Mouse (Mus musculus): ENCODE measurements around the gene Oprm1.
"Not testable (repeated sequence)": the region's sequence is repeated elsewhere in the genome, so short reads cannot be mapped to it uniquely, and the experiment has no call there.

Gene Oprm1

DNA sequence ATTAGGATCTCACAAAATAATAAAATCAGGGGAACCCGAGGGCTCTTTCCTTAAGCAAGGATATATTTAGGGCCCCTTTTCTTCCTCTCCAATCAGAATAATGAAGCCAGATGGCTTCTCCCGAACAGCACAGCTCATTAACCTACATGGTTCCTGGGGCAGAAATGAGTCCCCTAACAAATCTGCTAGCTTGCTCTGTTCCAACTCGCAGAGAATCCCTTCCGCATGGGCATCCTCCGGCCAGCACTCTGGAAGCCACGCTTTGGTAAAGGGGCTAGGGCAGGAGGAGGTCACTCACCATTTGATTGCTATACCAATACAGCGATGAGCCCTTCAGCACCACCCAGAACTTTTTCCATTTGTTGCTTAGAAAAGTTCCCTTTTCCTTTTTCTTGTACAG, 220.9 kb downstream of the Oprm1 start:
- no peak for DNase-seq (ENCODE audit: low spot score)

DNA sequence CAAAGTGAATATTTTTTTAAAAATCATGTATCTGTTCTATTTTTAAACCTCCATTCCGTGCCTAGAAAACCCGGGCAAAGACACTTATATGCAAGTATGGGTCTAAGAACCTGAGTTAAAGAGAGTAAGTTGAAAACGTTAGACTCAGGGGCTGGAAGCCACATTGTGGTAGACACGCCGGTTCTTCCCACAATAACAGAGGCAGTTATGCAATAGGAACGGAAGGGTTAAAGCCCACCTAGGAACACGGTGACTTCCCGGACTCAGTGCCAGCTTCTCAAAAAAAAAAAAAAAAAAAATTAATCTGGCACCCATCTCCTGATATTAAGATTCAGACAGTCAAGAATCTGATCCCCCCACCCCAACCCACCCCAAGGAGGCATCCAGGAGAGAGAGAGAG, 221.5 kb downstream of the Oprm1 start:
- DNase-seq (ENCODE audit: low spot score), result no peak

DNA sequence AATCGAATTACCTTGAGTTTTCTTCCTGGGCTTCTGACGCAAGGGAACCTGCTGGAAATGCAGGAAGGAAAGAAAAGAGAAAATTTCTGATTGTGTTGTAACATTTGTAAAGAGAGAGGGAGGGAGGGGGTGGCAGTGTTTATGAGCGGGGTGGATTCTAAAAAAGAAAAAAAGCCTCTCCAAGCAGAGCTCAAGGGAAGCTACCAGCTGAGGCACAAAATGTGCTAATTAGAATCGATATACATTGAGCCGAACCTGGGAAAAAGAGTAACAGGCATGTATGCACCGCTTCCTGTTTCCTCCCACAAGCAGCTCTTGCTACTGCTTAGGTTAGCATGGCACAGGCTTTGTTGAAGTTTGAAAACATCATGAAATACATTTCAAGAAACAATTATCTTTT, 221.9 kb downstream of the Oprm1 start:
- DNase-seq (ENCODE audit: low spot score), result no peak

DNA sequence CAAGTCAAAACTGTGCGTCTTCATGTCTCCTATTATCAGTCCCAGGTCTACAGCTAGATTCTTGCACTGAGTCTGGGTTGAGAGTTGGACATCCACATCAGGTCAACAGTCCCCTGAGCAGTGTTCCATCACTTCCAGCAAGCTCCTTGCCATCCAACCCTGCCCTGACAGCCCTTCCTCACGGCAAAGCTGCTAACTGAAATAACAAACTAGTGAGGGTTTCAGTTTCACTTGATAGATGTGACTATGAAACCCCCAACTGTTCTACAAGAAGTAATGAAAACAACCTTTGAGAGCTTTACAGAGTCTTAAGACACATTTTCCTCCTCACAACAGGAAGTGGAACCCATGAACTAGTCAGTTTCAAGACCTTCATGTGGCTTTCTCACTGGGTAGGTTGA, 224.4 kb downstream of the Oprm1 start:
- DNase-seq (ENCODE audit: low spot score), result no peak

DNA sequence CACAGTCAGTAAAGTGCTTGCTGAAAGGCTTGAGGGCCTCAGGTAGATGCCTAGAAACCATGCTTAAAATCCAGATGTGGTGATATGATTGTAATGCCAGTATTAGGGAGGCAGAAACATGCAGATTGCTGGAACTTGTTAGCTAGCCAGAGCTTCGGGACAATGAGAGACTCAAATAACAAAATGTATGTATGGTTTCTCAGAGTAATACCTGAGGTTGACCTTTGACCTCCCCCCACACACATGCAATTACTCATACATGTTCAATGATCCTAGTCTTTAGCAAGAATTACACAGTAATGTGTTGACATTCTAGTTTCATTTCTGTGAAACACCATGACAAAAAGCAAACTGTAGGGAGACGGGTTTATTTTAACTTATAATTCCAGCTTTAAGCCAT, 225.1 kb downstream of the Oprm1 start:
- DNase-seq (ENCODE audit: low spot score), result no peak

DNA sequence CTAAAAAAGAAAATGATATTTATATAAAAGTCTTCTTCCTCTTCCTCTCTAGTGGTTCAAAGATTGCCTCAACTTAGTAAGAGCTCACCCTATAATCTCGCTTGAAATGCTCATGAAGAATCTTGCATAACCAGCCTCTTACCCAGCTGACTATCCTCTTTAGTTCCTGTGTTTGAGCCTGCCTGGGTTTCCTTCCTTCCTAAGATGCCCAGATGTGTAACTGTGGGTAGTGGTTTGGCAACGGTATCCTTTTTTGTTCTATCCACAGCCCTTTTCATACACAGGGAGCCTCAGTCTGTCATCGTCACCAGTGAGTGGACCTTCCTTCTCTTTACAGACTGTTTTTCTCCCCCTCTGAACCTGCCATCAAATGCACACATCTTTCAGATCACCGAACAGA, 227.9 kb downstream of the Oprm1 start:
- DNase-seq (ENCODE audit: low spot score), result no peak

DNA sequence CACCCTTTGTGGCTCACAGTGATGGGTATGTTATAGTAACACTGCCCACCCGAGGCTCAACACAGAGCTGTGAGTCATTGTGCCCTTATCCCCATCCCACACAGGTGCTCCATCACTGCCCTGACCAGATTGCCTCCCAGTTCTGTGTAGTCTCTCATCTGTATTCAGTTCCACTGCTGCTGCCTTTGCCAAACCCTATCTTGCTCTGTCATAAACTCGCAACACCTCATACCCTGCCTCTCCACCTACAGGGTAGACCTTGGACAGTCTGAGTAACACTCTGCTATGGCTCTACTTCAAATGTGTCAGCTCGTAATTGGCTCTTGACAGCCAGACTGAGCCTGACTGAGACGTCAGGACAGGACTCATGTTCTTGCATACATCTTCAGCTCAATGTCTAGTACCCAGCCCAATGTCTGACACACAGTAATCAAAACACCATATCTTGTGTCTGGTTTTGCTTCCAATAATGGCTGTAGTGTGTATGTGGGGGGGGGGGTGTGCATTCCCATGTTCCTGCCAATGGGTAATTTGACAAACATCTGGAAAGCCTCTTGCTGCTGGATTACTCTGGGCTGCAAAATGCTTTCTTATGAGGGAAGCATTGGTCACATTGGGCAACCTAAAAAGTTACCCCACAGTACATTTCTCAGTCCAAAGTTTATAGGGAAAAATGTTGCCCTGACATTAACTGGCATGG, 229.2 kb downstream of the Oprm1 start:
- no peak for DNase-seq (ENCODE audit: low spot score)

DNA sequence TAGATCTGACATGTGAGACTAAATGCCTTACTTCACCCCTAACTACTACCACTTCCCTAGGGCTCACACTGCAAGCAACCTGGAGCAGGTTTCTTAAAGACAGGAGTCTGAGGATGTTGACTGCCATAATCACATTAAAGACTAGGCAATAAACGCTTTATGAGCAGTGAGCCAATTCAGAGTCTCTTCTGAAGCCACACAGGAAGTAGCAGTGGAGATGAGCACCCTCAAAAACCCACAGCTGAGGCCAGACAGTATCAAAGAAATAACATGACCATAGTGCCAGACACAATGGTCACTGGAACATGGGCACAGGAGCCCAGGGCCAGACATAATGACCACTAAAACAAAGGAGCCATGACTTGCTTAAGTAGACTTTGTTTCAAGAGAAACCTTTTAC, 230.2 kb downstream of the Oprm1 start:
- no peak for DNase-seq (ENCODE audit: low spot score)

DNA sequence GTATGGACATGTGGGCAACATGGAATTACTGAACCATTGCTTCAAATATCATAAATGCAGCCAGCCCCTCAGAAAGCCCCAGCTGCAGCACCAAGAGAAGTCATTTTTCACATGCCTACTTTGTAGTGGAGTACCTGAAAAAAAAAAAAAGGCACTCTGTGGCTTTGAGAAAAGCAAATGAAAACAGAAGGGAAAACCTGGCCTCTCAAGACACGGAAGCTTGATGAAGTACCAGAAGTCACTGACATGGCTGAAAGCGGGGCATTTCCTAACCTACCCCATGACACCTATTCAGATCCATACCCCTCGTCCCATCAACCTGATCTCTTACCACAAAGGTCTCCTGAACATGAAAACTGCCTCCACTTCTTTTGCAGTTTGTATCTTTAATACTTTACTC, 238.6 kb downstream of the Oprm1 start:
- no peak for DNase-seq (ENCODE audit: low spot score)

DNA sequence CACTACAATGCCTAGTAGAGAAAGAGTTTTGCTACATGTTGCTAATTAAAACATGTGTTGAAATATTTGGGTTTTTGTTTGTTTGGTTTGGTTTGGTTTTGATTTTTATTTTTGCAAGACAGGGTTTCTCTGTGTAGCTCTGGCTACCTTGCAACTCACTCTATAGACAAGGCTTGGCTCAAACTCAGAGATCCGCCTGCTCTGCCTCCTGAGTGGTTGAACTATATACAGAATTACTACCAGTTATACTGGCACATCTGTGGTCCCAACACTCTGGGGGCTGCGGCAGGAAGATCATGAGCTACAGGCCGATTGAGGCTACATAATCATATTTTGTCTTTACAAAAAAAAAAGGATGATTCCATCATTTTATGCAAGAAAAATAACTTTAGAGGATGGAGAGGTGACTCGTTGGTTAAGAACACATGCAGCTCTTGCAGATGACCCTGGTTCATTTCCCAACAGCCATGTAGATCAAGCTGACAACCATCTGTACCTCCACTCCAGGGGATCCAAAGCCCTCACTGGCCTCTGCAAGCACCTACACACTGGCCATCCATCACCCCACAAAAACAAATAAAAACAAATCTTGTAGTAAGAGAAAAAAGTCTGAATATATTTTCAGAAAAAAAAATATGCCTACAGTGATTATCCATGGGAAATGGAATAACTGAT, 240.4 kb downstream of the Oprm1 start:
- DNase-seq (ENCODE audit: low spot score), result no peak

DNA sequence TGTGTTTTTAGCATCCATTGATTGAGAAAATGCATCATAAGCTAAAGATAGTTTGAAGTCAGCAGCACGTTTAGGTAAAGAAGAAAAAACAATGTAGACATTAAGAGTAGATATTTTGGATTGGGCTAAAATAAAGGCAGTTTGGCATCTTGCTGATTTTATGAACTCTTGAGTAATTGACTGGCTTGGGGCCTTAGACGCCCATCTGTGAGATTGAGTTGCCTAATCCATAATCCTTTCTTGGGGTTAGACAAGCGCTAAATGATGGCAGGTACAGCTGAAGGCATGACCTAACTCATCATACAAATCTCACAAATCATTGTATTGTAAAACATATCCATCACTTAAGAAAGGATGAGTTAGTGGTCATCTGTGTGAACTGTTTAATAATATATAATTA, 241.0 kb downstream of the Oprm1 start:
- DNase-seq (ENCODE audit: low spot score), result no peak

DNA sequence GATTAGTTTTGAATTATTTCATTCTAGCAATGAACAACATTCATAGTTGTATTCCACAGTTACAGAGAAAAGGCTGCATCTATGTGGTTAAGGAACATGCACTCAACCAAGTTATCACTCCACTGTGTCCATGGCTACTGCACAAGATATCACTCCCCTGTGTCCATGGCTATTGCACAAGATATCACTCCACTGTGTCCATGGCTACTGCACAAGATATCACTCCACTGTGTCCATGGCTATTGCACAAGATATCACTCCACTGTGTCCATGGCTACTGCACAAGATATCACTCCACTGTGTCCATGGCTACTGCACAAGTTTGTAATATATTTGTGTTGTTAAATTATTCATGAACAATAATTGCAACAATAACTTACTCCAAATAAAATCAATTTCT, 245.6 kb downstream of the Oprm1 start:
- DNase-seq (ENCODE audit: low spot score), result not testable (repeated sequence)

DNA sequence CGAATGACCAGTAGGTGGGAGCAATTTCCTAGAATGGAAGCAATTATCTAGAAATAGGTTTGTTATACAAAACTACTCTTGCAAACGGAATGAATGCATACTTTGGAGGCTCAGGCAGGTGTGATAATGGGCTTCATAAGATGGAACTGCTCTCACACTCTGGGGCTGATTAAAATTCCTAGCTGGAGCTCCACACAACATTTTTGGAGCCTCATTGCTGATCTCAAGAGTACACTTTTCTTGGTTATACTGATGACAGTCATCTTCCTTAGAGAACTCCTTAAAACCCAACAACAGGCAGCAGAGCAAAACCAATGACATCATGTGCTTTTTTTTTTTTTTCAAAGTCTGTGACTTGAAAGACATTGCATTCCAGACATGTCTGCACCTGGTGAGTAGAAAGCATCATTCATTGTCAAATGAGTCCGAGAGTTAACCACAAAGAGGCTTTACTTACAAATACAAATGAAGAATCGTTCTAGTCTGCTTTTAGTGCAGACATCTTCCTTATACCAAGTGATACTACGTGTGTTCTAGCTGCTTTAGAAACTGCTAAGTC, 246.8 kb downstream of the Oprm1 start:
- no peak for DNase-seq (ENCODE audit: low spot score)

DNA sequence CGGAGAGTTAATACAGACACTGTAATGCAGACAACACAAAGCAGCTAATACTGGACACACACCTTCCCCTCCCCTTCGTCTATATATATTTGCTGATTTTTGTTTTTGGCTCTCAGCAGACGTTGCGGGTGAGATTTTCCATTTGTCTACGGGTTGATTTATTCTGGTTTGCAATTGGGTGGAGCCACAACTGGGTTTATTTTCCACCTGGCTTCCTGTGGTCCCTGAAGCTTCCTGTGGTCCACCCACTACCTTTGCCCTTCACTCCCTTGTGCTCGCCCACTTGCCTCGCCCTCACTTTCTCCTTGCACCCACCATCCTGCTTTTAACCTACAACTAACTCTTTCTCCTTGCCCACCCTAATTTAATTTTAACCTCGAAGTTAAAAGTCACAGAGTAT, 252.2 kb downstream of the Oprm1 start:
- no peak for DNase-seq (ENCODE audit: low spot score)

DNA sequence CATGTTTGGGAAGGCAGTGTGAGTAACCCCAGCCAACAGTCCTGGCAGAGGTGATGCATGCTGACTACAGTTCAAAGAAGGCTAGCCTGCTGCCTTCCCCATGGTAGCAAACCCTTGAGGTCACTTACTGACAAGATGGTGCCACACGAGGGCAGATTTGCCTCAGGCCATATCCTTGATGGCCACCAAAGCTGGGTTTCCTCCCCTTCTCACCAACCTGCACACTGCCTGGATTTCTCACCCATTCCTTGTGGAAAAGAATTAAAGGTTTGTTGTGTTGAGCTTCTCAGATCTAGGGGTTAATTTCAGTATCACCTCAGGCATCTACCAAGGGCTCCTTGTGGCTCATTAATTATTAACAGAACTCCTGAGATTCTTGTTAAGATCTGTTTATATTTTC, 256.9 kb downstream of the Oprm1 start:
- no peak for DNase-seq (ENCODE audit: low spot score)

DNA sequence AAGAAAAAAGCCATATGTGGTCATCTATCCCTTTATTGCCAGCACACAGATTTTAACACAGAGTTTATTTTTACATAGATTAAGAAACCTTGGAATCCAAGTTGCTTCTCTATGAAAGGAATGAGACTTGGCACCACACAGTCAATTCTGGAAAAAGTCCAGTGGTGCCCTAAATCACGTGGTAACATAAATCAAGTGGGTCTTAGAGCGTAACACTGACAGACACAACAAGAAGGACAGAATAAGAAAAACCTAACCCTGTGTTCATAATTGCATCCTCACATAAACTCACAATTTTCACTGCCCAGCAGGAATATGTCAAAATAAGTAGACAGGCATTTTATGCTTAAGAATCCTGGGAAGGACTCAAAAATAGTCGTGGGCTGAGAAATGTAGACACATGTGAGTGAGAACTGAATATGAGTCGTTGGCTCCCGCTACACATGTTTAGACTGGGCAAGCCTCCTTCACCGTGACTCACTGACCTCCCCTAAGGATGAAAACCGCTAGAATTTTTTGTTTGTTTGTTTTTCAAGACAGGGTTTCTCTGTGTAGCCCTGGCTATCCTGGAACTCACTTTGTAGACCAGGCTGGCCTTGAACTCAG, 261.6 kb downstream of the Oprm1 start:
- no peak for DNase-seq (ENCODE audit: low spot score)

DNA sequence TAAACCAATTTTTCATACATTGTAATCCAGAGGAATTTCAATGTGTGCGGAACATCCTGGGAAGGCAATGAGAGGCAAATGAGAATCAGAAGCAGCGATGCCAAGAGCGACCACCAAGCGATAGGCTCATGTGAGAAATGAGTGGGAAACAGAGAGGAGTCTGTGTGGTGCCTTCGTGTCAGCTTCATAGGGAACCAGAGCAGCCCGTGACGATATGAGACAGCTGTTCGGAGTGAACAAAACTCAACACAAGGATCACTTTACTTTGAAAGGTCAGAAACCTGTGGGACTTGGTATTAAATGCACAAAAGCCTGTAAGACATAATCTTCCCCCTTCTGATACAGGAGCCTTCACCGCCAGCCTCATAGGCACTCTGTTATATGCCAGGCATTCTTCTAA, 262.2 kb downstream of the Oprm1 start:
- DNase-seq (ENCODE audit: low spot score), result no peak

DNA sequence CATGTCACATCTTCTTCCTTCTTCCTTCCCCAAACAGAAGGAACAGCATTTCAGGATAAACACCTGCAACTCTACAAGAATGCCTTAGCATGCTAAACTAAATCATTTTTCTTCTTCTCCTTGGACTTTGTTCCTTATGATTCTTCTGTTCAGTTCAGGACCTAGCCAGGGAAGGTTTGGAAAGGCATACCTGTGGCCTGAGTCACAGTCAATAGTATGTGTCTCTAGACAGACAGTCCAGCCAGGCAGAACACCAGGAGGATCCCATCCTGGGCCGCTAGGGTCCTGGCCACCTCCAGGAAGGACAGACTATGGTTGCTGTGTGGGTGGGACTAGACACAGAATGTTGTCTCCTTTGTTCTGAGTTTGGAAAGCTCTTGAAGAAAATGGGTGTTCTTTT, 266.7 kb downstream of the Oprm1 start:
- DNase-seq (ENCODE audit: low spot score), result no peak

DNA sequence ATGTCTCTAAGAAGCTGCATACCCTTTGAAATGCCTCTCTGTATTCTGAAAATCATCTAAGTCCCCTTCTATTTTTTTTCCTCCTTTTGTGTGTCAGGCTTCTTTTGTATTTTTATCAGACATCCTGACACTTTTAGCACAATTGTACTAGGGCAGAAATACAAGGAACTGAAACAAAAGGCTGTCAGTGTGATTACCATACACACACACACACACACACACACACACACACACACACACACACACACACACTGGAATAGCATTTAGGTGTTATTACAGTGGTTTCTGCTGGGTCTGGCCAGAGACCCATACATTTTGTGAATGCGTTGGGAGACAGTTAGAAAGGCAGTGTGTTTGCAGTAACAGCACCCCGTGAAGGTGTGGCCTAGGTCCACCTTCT, 275.2 kb downstream of the Oprm1 start:
- no peak for DNase-seq (ENCODE audit: low spot score)

DNA sequence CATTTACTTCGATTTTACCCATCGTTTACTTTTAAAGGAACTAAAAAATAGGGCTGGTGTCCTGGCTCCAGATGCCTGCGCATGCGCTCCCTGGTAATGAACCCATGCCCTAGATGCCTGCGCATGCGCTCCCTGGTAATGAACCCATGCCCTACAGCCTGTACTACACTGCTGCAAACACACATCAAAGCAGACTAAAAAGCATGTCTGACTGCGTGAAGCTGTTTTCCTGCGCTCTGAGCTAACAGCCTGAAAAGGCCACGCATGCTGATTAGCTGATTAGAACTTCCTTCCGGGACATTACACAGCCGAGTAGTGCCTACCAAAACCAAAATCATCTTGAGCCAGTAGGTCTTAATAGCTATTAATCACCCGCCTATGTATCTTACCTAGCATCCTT, 277.2 kb downstream of the Oprm1 start:
- DNase-seq (ENCODE audit: low spot score), result no peak

DNA sequence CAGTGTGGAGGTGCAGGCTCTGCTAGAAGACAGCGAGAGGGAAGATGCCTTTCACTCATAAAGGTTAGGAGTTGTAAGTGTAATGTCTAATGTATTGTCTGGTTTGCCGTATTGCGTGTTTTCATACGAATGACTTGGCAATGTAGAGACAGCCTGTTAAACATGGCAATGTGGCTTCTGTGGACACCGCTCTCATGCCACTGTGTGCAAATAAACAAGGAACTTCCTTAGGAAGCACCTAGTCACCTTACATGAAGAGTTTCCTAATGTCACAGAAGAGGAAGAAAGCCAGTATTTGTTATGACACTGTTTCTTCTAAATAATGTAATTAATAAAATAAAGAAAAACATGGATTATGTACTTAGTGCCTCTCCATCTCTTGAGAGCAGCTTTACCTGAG, 278.9 kb downstream of the Oprm1 start:
- no peak for DNase-seq (ENCODE audit: low spot score)

DNA sequence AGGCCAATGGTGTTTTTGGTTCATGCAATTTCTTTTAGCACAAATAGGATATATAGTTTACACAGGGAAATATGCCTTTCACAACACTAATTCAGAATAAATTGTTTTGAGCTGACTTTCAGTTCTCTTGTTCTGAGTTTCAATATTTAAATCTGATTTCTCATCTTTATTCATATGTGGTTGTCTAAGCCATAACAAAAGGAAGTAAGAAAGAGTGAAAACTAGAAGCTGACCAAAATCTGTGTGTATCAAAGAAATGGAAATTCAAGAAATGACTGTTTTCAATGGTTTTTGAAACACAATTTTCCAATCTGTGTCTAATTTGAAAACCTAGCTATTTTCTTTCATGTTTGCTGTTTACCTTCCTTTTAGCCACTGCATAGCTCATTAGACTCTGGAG, 282.7 kb downstream of the Oprm1 start:
- DNase-seq (ENCODE audit: low spot score), result no peak

DNA sequence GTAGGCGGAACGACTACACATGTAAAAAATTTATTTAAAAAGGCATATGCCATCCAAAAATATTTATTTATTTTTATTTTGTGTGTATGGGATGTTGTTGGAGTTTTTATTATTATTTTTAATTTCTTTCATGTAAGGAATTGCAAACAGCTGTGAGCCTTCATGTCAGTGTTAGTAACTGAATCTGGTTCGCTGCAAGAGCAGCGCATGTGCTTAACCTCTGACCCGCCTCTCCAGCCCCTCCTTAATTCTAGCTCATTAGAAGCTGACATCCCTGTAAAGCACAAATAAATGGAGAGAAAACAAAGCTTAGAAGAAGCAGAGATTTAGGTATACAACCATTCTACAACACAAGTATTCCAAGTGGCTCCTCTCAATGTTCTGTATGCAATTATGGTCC, 285.6 kb downstream of the Oprm1 start:
- DNase-seq (ENCODE audit: low spot score), result no peak
